In genomic region chr5:117185673-117186072, GRCm38 (mm10) we compare ENCODE assay signal across 11 mouse cellular contexts.
DNase-seq lines count a peak whose midpoint lies in the region; ATAC-seq and TF ChIP-seq lines count a peak whose summit lies in the region.
"Had no signal": no experiment of that assay in that cellular context is flagged by ENCODE, and none has a peak within 500 bp of the region (broad histone marks: within the 10 kb centered on the region; RNA-seq: fewer than 3 reads in every experiment).

No protein-coding gene starts in this region.

- H3K36me3 ChIP-seq in MEL (ENCODE audit: control insufficient read depth in 1 of 2, insufficient read depth in 2 of 2, low read length in 2 of 2) = peaks cover 0 to 33% of the 10 kb centered on the region in 2 experiments; a peak in 2 of 4 replicates

- H3K9me3 ChIP-seq in MEL (replicated peaks; ENCODE audit: insufficient read depth, low read length) = no peaks in the 10 kb centered on the region

- H3K79me2 ChIP-seq in MEL (ENCODE audit: control insufficient read depth, insufficient read depth, low read length, poor library complexity) = peaks cover 1% of the 10 kb centered on the region; the same call in 1 of the 2 replicates

- no peaks in the 10 kb centered on the region for H3K27me3 ChIP-seq in MEL (ENCODE audit: control insufficient read depth in 1 of 2, insufficient read depth in 2 of 2, low read length in 2 of 2)

- DNase-seq in kidney, postnatal 10 days = peak; percentile 24
- no peak for DNase-seq in kidney, postnatal 25 days
- DNase-seq in B cell, adult 2 months = peak; percentile 76 to 77
- DNase-seq in MEL (ENCODE audit: low read depth, low spot score) = peak; percentile 55
- DNase-seq in urinary bladder, adult 2 months (ENCODE audit: low spot score) = no peak
- DNase-seq: heart, adult 18-20 months; kidney, postnatal 14 days had no signal

- no peak overlapping the region for H3K4me3 ChIP-seq in MEL (ENCODE audit: control insufficient read depth in 1 of 2, insufficient read depth in 1 of 2, low read depth in 2 of 2, low read length in 2 of 2)
- H3K4me3 ChIP-seq: hindbrain, embryonic 10.5 days had no signal

- no peak for TF ChIP-seq POLR2A in MEL (IDR thresholded peaks at IDR 0.05; ENCODE audit: control insufficient read depth in 1 of 2, insufficient read depth in 1 of 2, low read depth in 1 of 2, low read length in 2 of 2, poor library complexity in 1 of 2)

- no peak for TF ChIP-seq EP300 in MEL (IDR thresholded peaks at IDR 0.05; ENCODE audit: low read depth in 1 of 2, low read length in 2 of 2)

- TF ChIP-seq RAD21 in MEL (IDR thresholded peaks at IDR 0.05; ENCODE audit: low read depth, low read length) = peak; percentile 35

- H3K4me1 ChIP-seq in MEL (ENCODE audit: control insufficient read depth in 1 of 2, insufficient read depth in 2 of 2, low read length in 2 of 2) = no peaks in the 10 kb centered on the region
- H3K4me1 ChIP-seq: hindbrain, embryonic 10.5 days had no signal

- no peak overlapping the region for H3K9ac ChIP-seq in MEL (ENCODE audit: control insufficient read depth, low read depth, low read length, poor library complexity, severe bottlenecking)

- no peak overlapping the region for H3K27ac ChIP-seq in MEL (ENCODE audit: control insufficient read depth, low read depth, low read length)
- H3K27ac ChIP-seq: hindbrain, embryonic 10.5 days had no signal

- TF ChIP-seq CTCF in MEL (IDR thresholded peaks at IDR 0.05 in 2 of 3, conservative IDR thresholded peaks at IDR 0.05 in 1 of 3; ENCODE audit: control insufficient read depth in 1 of 3, insufficient read depth in 1 of 3, low read depth in 2 of 3, low read length in 3 of 3, poor library complexity in 1 of 3, severe bottlenecking in 1 of 3) = peak; percentile 68 to 83 (median 75)

- peak; percentile 49; the same call in 1 of the 2 replicates for ATAC-seq in megakaryocyte progenitor cell, adult 5-6 weeks (replicated peaks; ENCODE audit: poor library complexity)
- no peak for ATAC-seq in erythroid progenitor cell, adult 5-6 weeks (replicated peaks; ENCODE audit: low FRiP score, poor library complexity, severe bottlenecking)
- ATAC-seq: forebrain, embryonic 14.5 days had no signal

TF ChIP-seq in MEL, 35 proteins besides CTCF, POLR2A, EP300 and RAD21:
- TF ChIP-seq ZC3H11A (IDR thresholded peaks at IDR 0.05; ENCODE audit: low read depth, low read length) = 0 out of 2 replicates have a peak, but pooled peaks have one; percentile 22
- no peak for TF ChIP-seq RCOR1 (IDR thresholded peaks at IDR 0.05; ENCODE audit: low read depth, low read length)
- no peak for TF ChIP-seq SIN3A (IDR thresholded peaks at IDR 0.05; ENCODE audit: low read length)
- TF ChIP-seq GATA1 (IDR thresholded peaks at IDR 0.05; ENCODE audit: low read depth, low read length) = no peak
- TF ChIP-seq MYB (IDR thresholded peaks at IDR 0.05; ENCODE audit: low read depth, low read length) = no peak
- no peak for TF ChIP-seq BHLHE40 (IDR thresholded peaks at IDR 0.05; ENCODE audit: borderline replicate concordance, low read depth, low read length)
- TF ChIP-seq HCFC1 (IDR thresholded peaks at IDR 0.05; ENCODE audit: low read depth, low read length) = no peak
- TF ChIP-seq MAX (IDR thresholded peaks at IDR 0.05; ENCODE audit: low read length) = no peak
- no peak for TF ChIP-seq MAFK (IDR thresholded peaks at IDR 0.05; ENCODE audit: borderline replicate concordance, low read depth, low read length)
- no peak for TF ChIP-seq MEF2A (IDR thresholded peaks at IDR 0.05; ENCODE audit: extremely low read depth, insufficient replicate concordance, low read depth, low read length, poor library complexity, severe bottlenecking)
- no peak for TF ChIP-seq ZNF384 (IDR thresholded peaks at IDR 0.05; ENCODE audit: low read depth, low read length)
- peak; percentile 37 for TF ChIP-seq SMC3 (IDR thresholded peaks at IDR 0.05; ENCODE audit: low read depth, low read length)
- no peak for TF ChIP-seq TAL1 (IDR thresholded peaks at IDR 0.05; ENCODE audit: low read length)

Comparison
In these comparisons a context has a peak if more than half of its experiments do, and no peak if none do; other contexts are left out.
1. DNase-seq: peak in kidney, postnatal 10 days (single experiment), B cell, adult 2 months (2 of 2) and MEL (single experiment); none in kidney, postnatal 25 days (0 of 2) and urinary bladder, adult 2 months (single experiment).